Mouse (Mus musculus): ENCODE measurements around the gene Bcl11a. TPM values are rescaled to one million over a fixed set of nuclear protein-coding genes. Genes with fewer than 3 reads are reported as not detected.

Bcl11a gene
- total RNA-seq, 1 experiment from 2014 or later, result 69.0 TPM

- no peak for ATAC-seq (replicated peaks in 1 of 2; ENCODE audit: insufficient read depth in 1 of 2, low FRiP score in 2 of 2, low TSS enrichment in 1 of 2, low read depth in 1 of 2, poor library complexity in 2 of 2, severe bottlenecking in 2 of 2)
Measured at GRCm38 (mm10) chr11:24092618-24093017, 14.8 kb downstream of the Bcl11a start.

- peak in 1 of 2 experiments; percentile 25; a peak in 1 of 4 replicates for ATAC-seq (replicated peaks in 1 of 2; ENCODE audit: insufficient read depth in 1 of 2, low FRiP score in 2 of 2, low TSS enrichment in 1 of 2, low read depth in 1 of 2, poor library complexity in 2 of 2, severe bottlenecking in 2 of 2)
Measured at GRCm38 (mm10) chr11:24094086-24094487, 16.2 kb downstream of the Bcl11a start.

- no peak for ATAC-seq (replicated peaks in 1 of 2; ENCODE audit: insufficient read depth in 1 of 2, low FRiP score in 2 of 2, low TSS enrichment in 1 of 2, low read depth in 1 of 2, poor library complexity in 2 of 2, severe bottlenecking in 2 of 2)
Measured at GRCm38 (mm10) chr11:24095236-24095635, 17.4 kb downstream of the Bcl11a start.

GRCm38 (mm10) chr11:24095656-24096353 is 17.9 kb downstream of the Bcl11a start:
- no peak for ATAC-seq (replicated peaks in 1 of 2; ENCODE audit: insufficient read depth in 1 of 2, low FRiP score in 2 of 2, low TSS enrichment in 1 of 2, low read depth in 1 of 2, poor library complexity in 2 of 2, severe bottlenecking in 2 of 2)

GRCm38 (mm10) chr11:24096483-24096882 is 18.6 kb downstream of the Bcl11a start:
- ATAC-seq (replicated peaks in 1 of 2; ENCODE audit: insufficient read depth in 1 of 2, low FRiP score in 2 of 2, low TSS enrichment in 1 of 2, low read depth in 1 of 2, poor library complexity in 2 of 2, severe bottlenecking in 2 of 2), result no peak

- ATAC-seq (replicated peaks in 1 of 2; ENCODE audit: insufficient read depth in 1 of 2, low FRiP score in 2 of 2, low TSS enrichment in 1 of 2, low read depth in 1 of 2, poor library complexity in 2 of 2, severe bottlenecking in 2 of 2), result no peak
Measured at GRCm38 (mm10) chr11:24097026-24097425, 19.2 kb downstream of the Bcl11a start.

- ATAC-seq (replicated peaks in 1 of 2; ENCODE audit: insufficient read depth in 1 of 2, low FRiP score in 2 of 2, low TSS enrichment in 1 of 2, low read depth in 1 of 2, poor library complexity in 2 of 2, severe bottlenecking in 2 of 2), result no peak
Measured at GRCm38 (mm10) chr11:24098069-24098468, 20.2 kb downstream of the Bcl11a start.

- ATAC-seq (replicated peaks in 1 of 2; ENCODE audit: insufficient read depth in 1 of 2, low FRiP score in 2 of 2, low TSS enrichment in 1 of 2, low read depth in 1 of 2, poor library complexity in 2 of 2, severe bottlenecking in 2 of 2), result no peak
Measured at GRCm38 (mm10) chr11:24098662-24099061, 20.8 kb downstream of the Bcl11a start.

- ATAC-seq (replicated peaks in 1 of 2; ENCODE audit: insufficient read depth in 1 of 2, low FRiP score in 2 of 2, low TSS enrichment in 1 of 2, low read depth in 1 of 2, poor library complexity in 2 of 2, severe bottlenecking in 2 of 2), result peak; percentile 23 to 47; a peak in 2 of 4 replicates
Measured at GRCm38 (mm10) chr11:24099215-24099614, 21.4 kb downstream of the Bcl11a start.

GRCm38 (mm10) chr11:24099886-24100293 is 22.0 kb downstream of the Bcl11a start:
- no peak for ATAC-seq (replicated peaks in 1 of 2; ENCODE audit: insufficient read depth in 1 of 2, low FRiP score in 2 of 2, low TSS enrichment in 1 of 2, low read depth in 1 of 2, poor library complexity in 2 of 2, severe bottlenecking in 2 of 2)

GRCm38 (mm10) chr11:24100449-24101070 is 22.7 kb downstream of the Bcl11a start:
- ATAC-seq (replicated peaks in 1 of 2; ENCODE audit: insufficient read depth in 1 of 2, low FRiP score in 2 of 2, low TSS enrichment in 1 of 2, low read depth in 1 of 2, poor library complexity in 2 of 2, severe bottlenecking in 2 of 2), result peak in 1 of 2 experiments; percentile 19; a peak in 1 of 4 replicates

- no peak for ATAC-seq (replicated peaks in 1 of 2; ENCODE audit: insufficient read depth in 1 of 2, low FRiP score in 2 of 2, low TSS enrichment in 1 of 2, low read depth in 1 of 2, poor library complexity in 2 of 2, severe bottlenecking in 2 of 2)
Measured at GRCm38 (mm10) chr11:24101625-24102024, 23.8 kb downstream of the Bcl11a start.

- ATAC-seq (replicated peaks in 1 of 2; ENCODE audit: insufficient read depth in 1 of 2, low FRiP score in 2 of 2, low TSS enrichment in 1 of 2, low read depth in 1 of 2, poor library complexity in 2 of 2, severe bottlenecking in 2 of 2), result no peak
Measured at GRCm38 (mm10) chr11:24102372-24102771, 24.5 kb downstream of the Bcl11a start.

GRCm38 (mm10) chr11:24103128-24103742 is 25.4 kb downstream of the Bcl11a start:
- no peak for ATAC-seq (replicated peaks in 1 of 2; ENCODE audit: insufficient read depth in 1 of 2, low FRiP score in 2 of 2, low TSS enrichment in 1 of 2, low read depth in 1 of 2, poor library complexity in 2 of 2, severe bottlenecking in 2 of 2)

GRCm38 (mm10) chr11:24107414-24107813 is 29.6 kb downstream of the Bcl11a start:
- ATAC-seq (replicated peaks in 1 of 2; ENCODE audit: insufficient read depth in 1 of 2, low FRiP score in 2 of 2, low TSS enrichment in 1 of 2, low read depth in 1 of 2, poor library complexity in 2 of 2, severe bottlenecking in 2 of 2), result no peak

- ATAC-seq (replicated peaks in 1 of 2; ENCODE audit: insufficient read depth in 1 of 2, low FRiP score in 2 of 2, low TSS enrichment in 1 of 2, low read depth in 1 of 2, poor library complexity in 2 of 2, severe bottlenecking in 2 of 2), result no peak
Measured at GRCm38 (mm10) chr11:24108974-24109373, 31.1 kb downstream of the Bcl11a start.

- ATAC-seq (replicated peaks in 1 of 2; ENCODE audit: insufficient read depth in 1 of 2, low FRiP score in 2 of 2, low TSS enrichment in 1 of 2, low read depth in 1 of 2, poor library complexity in 2 of 2, severe bottlenecking in 2 of 2), result no peak
Measured at GRCm38 (mm10) chr11:24109388-24109787, 31.5 kb downstream of the Bcl11a start.

GRCm38 (mm10) chr11:24110113-24110512 is 32.3 kb downstream of the Bcl11a start:
- ATAC-seq (replicated peaks in 1 of 2; ENCODE audit: insufficient read depth in 1 of 2, low FRiP score in 2 of 2, low TSS enrichment in 1 of 2, low read depth in 1 of 2, poor library complexity in 2 of 2, severe bottlenecking in 2 of 2), result no peak
